Mouse (Mus musculus): ENCODE data around the gene Crkl.

GRCm38 (mm10) chr16:17410209-17410608 lies 41.6 kb upstream of the Crkl start:
- no peak for TF ChIP-seq CTCF (IDR thresholded peaks at IDR 0.05; ENCODE audit: extremely low read depth, insufficient read length, insufficient replicate concordance, low read depth, low read length)
- no peak for TF ChIP-seq POLR2A (IDR thresholded peaks at IDR 0.05; ENCODE audit: low read depth, low read length)
